Mouse (Mus musculus) embryo, embryonic 9.5 days (tissue): ENCODE measurements around the gene Ube2f.

Source experiments
- DNase-seq: peaks from one replicate; pipeline ENCODE4 v3.0.0-alpha.2; 2017; ENCODE audit errors: extremely low spot score

Ube2f gene

GRCm38 (mm10) chr1:91237676-91238075 lies 12.4 kb upstream of the Ube2f start:
- no peak for DNase-seq

GRCm38 (mm10) chr1:91239112-91239511 lies 11.0 kb upstream of the Ube2f start:
- DNase-seq: peak; percentile 52

GRCm38 (mm10) chr1:91239800-91240199 lies 10.3 kb upstream of the Ube2f start:
- DNase-seq: no peak

GRCm38 (mm10) chr1:91240685-91241084 lies 9.4 kb upstream of the Ube2f start:
- no peak for DNase-seq

GRCm38 (mm10) chr1:91241249-91241648 lies 8.9 kb upstream of the Ube2f start:
- DNase-seq: no peak

GRCm38 (mm10) chr1:91248242-91248641 lies 1.9 kb upstream of the Ube2f start:
- no peak for DNase-seq

GRCm38 (mm10) chr1:91248970-91249369 lies 1.1 kb upstream of the Ube2f start:
- no peak for DNase-seq

- DNase-seq: peak; percentile 9
These were observed 477 bp downstream of the Ube2f start for GRCm38 (mm10) chr1:91250415-91251147.

GRCm38 (mm10) chr1:91251148-91251650 lies 1.1 kb downstream of the Ube2f start:
- no peak for DNase-seq

- peak; percentile 16 for DNase-seq
These were observed 1.8 kb downstream of the Ube2f start for GRCm38 (mm10) chr1:91251927-91252326.

GRCm38 (mm10) chr1:91257918-91258317 lies 7.8 kb downstream of the Ube2f start:
- DNase-seq: no peak

GRCm38 (mm10) chr1:91259794-91260193 lies 9.7 kb downstream of the Ube2f start:
- no peak for DNase-seq

- no peak for DNase-seq
These were observed 12.4 kb downstream of the Ube2f start for GRCm38 (mm10) chr1:91262508-91262907.

- DNase-seq: no peak
These were observed 22.2 kb downstream of the Ube2f start for GRCm38 (mm10) chr1:91272260-91272659.

- no peak for DNase-seq
These were observed 26.5 kb downstream of the Ube2f start for GRCm38 (mm10) chr1:91276581-91276980.

- DNase-seq: no peak
These were observed 27.4 kb downstream of the Ube2f start for GRCm38 (mm10) chr1:91277480-91277879.

GRCm38 (mm10) chr1:91278410-91279119 lies 28.5 kb downstream of the Ube2f start:
- no peak for DNase-seq

- no peak for DNase-seq
These were observed 29.0 kb downstream of the Ube2f start for GRCm38 (mm10) chr1:91279126-91279525.

- no peak for DNase-seq
These were observed 32.5 kb downstream of the Ube2f start for GRCm38 (mm10) chr1:91282582-91282981.

- no peak for DNase-seq
These were observed 39.3 kb downstream of the Ube2f start for GRCm38 (mm10) chr1:91289375-91289774.

- DNase-seq: no peak
These were observed 42.2 kb downstream of the Ube2f start for GRCm38 (mm10) chr1:91292101-91292825.

- no peak for DNase-seq
These were observed 45.4 kb downstream of the Ube2f start for GRCm38 (mm10) chr1:91295544-91295943.
